Mouse (Mus musculus): ENCODE measurements around the gene Kif1a. TPM values are rescaled to one million over a fixed set of nuclear protein-coding genes. Genes with fewer than 3 reads are reported as not detected.

Gene Kif1a
- total RNA-seq, 4 experiments from 2014 or later = 55.1 to 76.1 (median 69.1) TPM

DNA sequence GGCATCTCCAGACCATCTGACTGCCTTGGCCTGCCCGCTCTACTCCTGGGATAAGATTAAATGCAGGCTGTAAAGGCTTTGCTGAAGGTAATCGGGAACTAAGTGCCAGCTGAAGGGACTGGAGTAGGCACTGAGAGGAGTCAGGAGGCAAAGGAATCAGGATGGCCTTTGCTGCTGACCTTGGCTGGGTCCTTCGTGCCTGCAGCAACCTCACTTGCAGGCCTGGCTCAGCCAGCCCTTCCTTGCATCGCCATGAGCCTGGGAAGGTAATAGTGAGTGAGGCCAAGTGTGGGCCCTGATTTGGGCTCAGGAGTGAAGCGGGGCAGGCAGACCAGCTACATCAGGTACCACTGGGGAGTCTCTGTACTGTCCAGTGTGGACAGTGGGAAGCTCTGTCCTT lies 2.8 kb downstream of the Kif1a start:
- peak; percentile 53 for DNase-seq

DNA sequence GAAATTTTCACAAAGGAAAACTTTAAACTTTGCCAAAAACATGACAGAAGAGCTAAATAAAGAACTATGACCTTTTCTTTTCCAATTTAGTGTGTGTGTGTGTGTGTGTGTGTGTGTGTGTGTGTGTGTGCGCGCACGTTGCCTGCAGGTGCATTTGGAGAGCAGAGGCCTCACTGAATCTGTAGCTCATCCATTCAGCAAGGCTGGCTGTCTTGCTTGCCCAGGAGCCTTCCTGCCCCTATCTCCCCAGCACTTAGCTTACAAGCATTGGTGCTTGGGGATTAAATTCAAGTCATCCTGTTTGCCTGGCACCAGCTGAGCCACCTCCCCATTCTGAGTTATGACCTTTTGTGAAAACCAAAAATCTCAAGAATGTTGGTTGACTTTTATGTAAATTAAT lies 9.2 kb downstream of the Kif1a start:
- no peak for DNase-seq

DNA sequence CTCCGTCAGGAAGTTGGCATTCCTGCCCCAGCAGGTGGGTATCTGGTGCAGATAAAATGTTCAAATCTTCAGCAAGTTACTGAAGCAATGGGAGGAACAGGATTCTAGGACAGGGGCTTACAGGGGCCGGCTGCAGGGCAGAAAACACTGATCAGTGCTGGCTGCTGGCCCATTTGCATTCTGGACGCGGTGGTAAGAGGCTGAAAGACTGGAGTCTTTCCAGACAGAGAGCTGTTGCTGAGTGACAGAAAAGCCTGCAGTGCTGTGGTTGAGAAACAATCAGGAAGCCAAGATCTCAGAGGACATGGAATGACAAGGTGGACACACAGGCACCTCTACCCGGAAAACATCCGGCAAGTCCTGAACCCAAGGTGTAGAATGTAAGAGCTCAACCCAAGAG lies 16.6 kb downstream of the Kif1a start:
- DNase-seq = no peak

DNA sequence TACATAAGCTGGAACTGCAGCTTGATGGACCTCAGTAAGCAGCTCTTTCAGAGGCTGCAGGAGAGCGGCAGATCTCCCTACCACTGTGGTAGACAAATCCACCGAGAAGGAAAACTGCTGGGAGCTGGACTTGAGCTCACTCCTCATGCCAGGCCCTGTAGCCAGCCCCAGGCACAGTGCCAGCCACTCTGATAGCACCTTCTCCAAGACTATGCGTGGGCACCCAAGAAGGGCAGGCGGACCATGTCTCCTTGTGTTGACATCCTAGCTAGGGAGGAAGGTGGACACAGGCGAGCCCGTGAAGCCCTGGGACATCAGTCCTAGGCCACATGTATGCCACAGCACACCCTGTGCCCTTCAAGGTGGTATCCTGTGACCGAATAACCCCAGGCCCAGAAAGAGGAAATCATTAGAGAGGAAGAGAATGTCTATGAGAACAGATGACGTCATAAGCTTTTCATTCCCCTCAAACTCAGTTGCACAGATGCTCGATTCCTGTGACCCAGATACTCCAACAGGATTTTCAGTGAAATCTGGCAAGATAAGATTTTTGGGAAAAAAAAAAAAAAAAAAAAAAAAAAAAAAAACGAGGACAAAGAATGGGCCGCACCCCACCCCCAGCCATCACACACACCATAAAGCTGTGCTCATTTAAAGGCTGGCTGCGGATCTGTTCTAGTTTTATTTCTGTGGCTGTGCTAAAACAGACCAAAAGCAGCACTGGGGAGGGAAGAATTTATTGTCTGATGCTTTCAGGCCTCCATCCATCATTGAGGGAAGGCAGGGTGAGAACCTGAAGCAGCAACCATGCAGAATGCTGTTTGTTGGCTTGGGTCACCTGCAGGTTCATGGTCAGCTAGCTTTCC lies 18.1 kb downstream of the Kif1a start:
- DNase-seq = no peak

DNA sequence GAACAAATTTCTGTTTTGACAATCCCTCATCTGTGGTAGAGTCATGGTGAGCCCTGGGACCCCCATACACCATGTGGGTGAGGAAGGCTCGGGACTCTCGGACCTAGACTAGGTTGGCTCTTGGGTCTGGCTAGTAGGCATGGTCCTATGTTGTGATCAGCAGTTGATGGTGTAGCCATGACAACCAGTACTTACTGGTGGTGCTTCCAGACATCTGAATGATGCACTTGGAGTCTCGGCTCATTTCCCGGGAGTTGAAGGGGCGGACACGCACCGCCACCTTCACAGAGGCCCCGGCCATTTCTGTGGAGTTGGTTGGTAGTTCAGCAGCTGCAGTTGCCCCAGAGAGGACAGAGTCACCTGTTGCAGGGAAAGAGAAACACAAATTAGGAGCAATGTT lies 19.6 kb downstream of the Kif1a start:
- no peak for DNase-seq

DNA sequence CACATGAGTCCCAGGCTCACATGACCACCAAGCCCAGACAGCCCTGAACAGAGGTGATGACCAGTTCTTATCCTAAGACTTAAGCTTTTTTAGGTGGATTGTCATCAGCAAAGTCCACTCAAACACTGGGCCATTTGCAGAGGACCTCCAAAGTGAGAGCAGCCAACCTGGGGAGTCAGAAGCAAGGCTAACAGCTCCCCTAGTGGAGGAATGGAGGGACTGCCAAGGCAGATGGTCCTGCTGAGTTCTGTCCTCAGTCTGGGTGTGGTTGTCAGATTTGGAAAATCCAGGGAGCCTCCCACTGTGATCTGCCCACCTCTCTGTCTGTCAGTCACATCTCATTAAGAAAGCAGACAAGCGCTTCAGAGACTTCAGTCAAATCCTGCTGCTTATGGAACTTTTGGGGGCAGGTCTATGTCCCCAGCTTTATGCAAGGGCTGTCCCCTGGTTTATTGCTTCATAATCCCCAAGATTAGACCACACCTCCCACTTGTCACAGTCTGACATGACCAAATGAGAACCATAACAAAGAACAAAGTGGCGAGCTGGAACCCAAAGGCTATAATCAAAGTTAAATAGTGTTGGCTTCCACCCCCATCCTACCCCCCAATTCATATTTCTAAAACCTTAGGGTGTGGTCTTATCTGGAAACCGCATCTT lies 20.7 kb downstream of the Kif1a start:
- DNase-seq = no peak

DNA sequence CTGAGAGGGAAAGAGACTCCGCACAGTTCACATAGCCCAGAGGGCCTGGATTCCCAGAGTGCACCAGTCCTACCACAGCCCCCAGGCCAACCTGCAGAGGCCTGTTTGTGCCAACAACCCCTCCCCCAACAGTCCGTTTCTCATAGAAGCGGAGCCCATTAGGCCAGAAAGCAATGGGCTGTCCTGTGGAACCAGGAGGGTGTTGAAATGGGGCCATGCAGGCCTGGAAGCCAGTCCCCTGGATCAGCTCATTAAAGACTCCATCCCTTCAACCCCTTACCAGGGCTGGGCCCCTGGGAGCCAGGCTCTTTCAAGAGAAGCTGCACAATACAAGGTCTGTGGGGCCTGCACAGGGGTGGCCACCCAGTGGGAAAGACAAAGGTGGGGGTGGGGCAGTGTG lies 22.1 kb downstream of the Kif1a start:
- no peak for DNase-seq

DNA sequence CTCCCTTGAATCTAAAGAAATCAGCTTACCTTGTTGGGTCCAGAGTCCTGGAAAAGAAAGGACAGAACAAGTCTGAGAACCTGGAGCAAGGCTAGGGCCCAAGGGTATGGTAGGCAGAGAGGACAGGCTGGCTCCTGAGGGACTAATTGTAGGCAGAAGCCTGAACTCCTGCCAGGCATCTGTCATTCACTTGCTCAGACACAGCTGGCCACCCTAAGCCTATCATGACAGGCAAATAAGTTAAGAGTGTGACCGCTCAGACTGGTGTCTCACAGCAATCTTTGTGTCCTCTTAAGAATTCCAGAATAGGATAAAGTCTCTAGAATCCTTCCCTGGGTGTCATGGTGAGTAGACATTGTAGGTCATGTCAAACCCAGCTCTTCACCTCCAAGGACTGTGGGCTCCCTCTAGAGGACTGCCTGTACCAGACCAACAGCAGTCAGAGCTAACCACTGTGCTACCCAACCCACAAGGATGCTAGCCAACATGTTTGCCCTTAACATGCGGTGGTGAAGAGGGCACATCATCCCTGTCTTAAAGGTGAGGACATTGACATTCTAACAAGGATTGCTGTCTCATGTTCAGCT lies 29.4 kb downstream of the Kif1a start:
- DNase-seq = no peak

DNA sequence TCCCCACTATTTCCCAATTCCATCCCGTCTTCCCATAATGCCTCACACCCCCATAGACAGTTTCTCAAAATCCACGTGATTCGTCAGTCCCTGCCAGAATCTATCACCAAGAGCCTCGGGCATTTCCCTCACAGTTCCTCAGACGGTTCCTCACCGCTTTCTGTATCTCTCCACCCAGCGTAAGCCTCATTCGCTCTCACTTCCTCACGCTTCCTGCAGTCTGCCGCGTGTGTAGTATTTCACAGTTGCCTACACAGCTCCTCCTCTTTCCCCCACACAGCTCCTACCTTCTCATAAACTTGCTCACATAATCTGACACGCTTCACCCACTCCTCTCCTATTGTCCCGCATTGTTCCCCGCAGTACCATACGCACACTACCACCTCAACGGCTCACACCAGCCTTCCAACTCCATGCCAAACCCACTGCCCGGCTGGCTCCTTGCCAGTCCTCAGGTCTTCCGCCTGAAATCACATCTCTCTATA lies 30.2 kb downstream of the Kif1a start:
- DNase-seq = no peak

DNA sequence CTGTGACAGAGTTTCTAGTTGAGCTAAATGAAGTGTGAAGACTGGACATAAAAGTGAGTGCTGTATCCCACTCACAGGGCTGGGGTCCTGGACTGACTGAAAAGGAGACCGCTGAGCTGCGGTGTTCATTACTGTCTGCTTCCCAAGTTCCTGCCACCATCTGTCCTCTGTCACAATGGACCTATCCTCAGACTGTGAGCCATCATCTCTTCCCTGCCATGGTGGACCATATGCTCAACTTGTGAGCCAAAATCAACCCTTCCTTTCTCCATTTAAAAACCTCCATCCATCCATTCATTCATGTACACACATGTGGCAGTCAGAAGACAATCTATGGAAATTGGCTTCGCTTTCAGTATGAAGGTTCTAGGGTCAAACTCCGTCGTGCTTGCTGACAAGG lies 30.9 kb downstream of the Kif1a start:
- DNase-seq = no peak

DNA sequence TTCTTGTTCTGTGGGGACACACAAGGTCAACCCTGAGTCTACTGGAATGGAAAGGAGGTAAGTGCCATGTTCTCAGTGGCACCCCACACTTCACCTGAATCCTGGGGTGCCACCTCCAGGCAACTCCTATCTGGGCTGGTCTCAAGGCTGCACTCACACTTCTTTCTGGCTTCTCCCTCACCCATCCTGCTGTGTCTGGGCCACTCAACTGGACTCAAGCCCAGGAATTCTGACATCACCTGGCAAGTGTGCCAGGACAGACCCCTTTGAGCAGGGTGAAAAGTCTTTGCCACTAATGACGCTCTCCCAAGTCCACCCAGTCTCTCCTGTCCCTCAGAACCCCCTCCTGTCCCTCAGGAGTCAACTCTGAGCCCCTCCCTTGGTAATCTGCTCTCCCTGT lies 33.2 kb downstream of the Kif1a start:
- DNase-seq = no peak

DNA sequence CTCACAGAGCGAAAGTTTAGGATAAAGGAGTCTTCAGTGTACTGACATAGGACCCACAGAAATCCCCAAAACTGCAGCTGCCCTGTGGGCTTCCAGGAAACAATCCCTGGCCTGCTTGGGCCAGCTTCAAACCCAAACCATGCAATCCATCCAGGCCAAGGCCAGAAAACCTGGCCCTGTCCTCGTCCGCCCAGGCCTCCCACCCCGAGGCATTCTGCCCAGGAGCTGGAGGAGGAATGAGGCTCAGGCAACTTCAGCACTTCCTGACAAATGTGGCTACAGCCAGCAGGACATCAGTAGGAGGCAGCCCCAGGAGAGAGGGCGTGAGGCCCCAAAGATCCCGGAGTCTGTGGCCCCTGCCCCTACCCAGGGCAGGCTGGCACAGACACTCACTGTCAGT lies 36.1 kb downstream of the Kif1a start:
- DNase-seq = peak; percentile 74

DNA sequence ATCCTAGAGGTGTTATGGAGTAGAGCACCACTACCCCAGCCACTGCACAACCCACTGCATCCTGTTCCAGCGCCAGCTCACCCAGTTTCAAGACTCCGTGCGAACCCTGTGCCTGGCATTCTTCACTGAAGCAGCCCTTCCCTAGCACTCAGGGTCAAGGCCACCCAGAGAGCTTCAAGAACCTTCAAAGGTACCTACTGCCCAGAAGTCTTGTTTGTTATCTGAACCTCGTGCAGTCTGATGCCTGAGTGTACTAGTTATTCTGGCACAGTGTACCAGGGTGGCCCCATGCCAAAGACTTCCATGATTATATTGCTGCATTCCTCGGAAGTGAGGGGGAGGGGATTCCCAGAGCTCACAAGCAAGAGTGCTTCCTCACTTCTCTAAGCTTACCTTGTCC lies 38.1 kb downstream of the Kif1a start:
- peak; percentile 77 for DNase-seq

DNA sequence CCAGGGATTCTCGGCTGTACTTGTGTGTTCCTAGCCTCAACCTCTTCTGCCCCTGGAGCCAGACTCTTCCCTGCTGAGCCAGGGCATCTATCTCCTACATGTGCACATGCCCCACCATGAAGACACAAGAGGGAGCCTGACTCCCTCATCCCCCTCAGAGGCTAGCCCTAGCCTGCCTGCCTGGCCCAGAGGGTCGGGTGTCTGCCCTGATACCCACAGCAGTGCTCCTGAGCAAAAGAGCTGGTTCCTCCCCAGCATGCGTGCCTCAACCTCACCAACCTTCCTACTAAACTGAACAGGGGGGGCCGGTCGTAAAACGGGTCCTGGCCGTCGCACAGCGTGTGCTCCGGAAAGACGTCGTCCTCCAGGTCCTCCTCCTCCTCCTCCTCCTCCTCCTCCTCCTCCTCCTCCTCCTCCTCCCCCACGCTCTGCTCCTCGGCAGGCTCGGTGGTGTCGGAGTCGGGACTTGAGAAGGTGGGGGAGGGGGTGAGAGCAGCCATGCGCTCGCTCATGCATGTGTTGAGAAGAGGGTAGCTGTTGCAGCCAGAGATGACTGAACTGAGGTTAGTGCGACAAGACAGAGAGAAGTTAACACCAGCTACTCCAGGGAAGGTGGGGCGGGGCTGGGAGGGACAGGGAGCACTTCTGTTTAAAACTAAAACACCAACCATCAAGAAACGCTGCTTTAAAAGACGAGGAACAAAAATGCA lies 50.5 kb downstream of the Kif1a start:
- no peak for DNase-seq

DNA sequence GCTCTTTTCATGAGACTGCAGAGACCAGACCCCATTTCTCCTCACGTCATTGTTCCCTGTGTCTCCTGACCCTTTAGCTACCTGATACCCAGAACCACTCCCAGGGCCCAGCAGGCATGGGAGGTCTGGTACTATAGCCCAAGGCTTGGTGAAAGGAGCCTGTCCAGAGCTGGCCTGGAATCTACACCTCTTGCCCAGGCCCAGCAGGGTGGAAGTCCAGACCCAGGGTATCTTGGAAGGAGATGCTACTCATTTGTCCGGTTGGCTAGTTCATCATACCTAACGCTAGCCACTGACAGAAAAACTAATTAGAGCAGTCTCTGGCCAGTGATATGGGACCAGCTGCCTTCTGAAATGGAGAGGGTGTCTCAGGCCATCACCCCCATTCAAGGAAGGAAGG lies 51.7 kb downstream of the Kif1a start:
- DNase-seq = no peak

DNA sequence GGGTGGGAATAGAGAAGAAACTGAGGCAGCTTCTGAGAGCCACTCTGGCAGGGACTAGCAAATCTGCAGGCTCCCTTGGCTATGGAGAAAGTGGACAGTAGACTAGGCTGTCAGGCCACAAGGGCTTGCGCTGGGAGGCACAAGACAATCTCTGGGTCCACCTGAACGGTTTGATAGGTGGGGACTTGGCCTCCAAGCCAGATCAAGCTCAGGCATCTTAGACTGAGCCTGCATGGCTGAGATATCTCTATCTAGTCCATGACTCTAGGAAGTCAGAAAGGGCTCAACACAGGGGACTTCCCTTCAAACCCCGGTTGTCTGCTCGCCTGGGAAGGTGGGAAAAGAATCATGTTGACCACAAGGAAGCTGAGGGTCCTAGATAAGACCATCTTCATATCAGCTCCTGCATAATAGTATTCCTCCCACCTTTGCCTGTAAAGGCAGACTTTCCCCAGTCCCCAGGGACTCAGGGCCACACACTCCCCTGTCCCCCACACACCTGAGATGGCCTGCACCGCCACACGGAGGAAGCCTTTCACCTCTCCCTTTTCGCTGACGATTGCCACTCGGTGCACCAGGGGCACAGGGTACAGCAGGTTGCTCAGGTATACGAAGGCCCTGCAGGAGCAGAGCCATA lies 55.5 kb downstream of the Kif1a start:
- DNase-seq = no peak

DNA sequence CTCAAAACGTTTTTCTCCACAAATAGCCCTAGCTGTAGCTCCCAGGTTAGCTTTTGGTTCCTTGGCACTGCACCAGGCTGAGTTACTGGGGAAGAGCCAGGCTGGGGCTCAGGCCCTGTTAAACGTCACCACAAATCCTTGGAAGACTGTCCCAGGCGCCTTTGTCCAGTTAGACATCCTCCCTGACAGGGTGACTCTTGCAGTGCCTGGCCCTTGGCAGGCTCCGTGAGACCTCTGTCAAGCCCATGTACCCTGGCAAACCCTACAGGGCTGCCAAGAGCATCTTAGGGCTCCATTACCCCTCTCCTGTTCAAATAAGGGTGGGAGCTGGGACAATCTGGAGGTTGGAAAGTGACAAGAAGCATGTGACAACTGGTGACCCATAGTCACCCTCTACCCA lies 65.8 kb downstream of the Kif1a start:
- no peak for DNase-seq

DNA sequence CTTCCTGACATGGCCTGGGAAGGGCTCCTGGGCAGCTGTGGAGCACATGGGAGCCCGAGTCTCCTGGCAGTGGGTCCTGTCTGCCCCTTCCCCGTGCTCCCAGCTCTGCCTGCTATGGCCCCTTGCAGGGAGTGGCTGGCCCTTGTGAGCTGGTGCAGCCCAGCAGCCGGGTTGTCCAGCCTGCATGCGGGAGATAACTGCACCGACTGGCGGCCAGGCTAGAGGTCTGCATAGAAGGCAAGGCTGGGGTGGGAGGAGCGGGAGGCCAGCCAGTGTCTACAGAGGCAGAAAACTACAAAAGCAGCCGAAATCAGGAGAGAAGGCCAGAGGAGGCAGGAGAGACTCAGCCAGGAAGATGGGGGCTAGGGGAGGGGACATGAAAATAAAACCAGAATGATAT lies 67.8 kb downstream of the Kif1a start:
- no peak for DNase-seq

DNA sequence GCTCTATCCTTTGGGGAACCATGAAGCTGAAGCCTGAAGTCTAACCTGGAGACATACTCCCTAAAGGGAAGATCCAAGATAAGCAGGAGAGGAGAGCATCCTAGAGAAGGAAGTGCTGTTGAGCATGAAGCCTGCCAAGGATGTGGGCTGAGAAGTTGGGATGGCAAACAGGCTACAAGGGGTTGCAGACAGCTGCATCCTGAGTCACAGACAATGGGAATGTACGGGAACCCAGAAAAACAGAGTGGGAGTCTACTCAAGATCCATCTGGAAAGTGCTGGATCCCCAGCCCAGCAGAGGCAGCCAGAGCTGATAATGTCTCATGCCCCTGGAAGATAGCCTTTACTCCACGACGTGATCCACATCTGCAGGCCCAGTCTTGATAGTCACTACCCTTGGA lies 70.6 kb downstream of the Kif1a start:
- DNase-seq = no peak

DNA sequence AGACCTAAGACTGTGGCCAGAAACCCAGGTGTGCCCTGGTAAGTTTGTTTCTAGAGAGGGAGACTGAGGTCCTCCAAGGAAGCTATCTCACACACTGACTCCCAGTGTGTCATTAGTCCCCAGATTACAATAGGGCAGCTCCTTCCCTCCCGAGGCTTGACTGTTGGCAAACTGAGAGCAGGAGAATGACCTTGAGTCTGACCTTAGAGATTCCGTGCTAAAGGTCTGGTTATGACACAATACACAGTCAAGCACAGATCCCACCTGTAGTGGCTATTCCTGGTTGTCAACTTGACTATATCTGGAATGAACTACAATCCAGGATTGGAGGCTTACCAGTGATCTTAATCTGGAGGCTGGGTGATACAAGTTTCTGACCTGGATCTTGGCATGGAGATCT lies 71.7 kb downstream of the Kif1a start:
- no peak for DNase-seq

DNA sequence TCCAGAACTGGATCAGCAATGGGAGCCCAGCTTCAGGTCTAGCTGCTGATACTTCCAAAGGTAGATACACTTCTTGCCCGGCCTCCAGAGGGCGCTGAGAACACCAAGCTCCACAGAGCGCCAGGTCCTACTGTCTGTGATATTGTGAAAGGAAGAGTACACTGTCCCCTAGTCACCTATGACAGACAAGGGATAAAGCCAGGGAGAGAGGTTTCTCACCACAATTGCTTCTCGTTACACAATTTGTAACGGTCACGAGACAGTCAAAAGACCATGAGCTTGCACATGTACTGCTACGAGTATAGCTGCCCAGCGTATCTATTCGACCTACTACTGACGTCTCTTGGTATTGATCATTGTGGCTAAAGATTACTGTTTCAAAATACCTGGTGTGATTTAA lies 72.4 kb downstream of the Kif1a start:
- no peak for DNase-seq

DNA sequence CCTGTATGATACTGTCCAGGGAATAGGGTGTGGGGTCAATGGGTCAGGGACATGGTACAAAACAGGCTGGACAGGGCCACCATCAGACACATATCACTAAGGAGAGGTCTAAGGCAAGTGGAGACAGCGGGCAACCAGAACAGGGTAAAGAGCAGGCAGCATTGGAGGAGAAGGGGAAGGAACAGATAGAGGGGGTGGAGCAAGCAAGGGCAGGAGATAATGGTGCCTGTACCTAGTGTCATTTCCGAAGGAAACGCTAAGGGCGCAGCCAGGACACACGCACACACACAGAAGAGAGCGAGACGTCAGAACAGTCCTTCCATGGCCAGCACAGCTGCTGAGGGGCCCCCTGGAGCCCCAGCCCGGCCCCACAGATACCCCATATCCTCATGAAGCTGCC lies 75.2 kb downstream of the Kif1a start:
- DNase-seq = no peak

DNA sequence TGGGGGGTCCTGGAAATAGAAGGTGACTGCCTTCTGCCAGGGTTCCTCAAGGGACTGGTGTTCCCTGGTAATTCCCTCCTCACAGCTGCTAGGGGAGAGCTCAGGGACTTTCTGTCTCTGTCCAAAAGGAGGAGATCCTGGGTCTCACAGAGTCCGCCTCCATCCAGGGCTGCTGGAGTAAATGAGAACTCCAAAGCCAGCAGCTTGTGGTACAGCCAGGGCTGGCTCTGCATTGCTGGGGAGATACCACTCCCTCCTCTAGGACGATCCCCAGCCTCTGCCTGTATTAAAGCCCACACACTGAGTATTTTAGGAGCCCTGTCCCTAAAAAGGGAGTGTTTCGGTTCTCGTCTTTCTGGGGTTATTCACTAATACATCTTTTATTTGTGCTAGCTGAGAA lies 81.1 kb downstream of the Kif1a start:
- no peak for DNase-seq

All from adrenal gland, adult 8-10 months (tissue).